Mouse (Mus musculus): Measurements from ENCODE around the gene Cbl. TPM values are rescaled to one million over a fixed set of nuclear protein-coding genes. Genes with fewer than 3 reads are reported as not detected.
A peak's percentile ranks its signal among the peaks of the same experiment; 100 is the strongest.

Gene Cbl
- polyA plus RNA-seq, 1 experiment from 2014 or later = 22.5 TPM

GRCm38 (mm10) chr9:44238501-44239190 lies 4.8 kb upstream of the Cbl start:
- Histone ChIP-seq H3K27me3 (no peaks in the 10 kb centered on the region), H3K4me3 (no peak overlapping the region), H3K4me2 (no peak overlapping the region), H3K27ac (replicated peaks) (no peak overlapping the region), H3K4me1 (replicated peaks) (peaks cover 10% of the 10 kb centered on the region), H3K36me3 (no peaks in the 10 kb centered on the region), H3K9ac (no peak overlapping the region), H3K9me3 (no peaks in the 10 kb centered on the region)
- 83% methylated on average over 17 of the region's 17 CpGs for WGBS
- no peak for ATAC-seq (ENCODE audit: low FRiP score, low read depth)

- Histone ChIP-seq H3K4me1 (replicated peaks) (peaks cover 18% of the 10 kb centered on the region), H3K9me3 (no peaks in the 10 kb centered on the region), H3K9ac (no peak overlapping the region), H3K27ac (replicated peaks) (no peak overlapping the region), H3K27me3 (no peaks in the 10 kb centered on the region), H3K4me3 (no peak overlapping the region), H3K4me2 (no peak overlapping the region), H3K36me3 (no peaks in the 10 kb centered on the region)
- ATAC-seq (ENCODE audit: low FRiP score, low read depth) = no peak
- 82% methylated on average over 4 of the region's 4 CpGs for WGBS
Observed at GRCm38 (mm10) chr9:44237128-44237527, 3.3 kb upstream of the Cbl start.

GRCm38 (mm10) chr9:44236601-44237000 lies 2.8 kb upstream of the Cbl start:
- 63% methylated on average over 4 of the region's 4 CpGs for WGBS
- H3K36me3 ChIP-seq = no peaks in the 10 kb centered on the region
- H3K27ac ChIP-seq (replicated peaks) = no peak overlapping the region
- no peak overlapping the region for H3K4me2 ChIP-seq
- H3K9ac ChIP-seq = no peak overlapping the region
- no peaks in the 10 kb centered on the region for H3K27me3 ChIP-seq
- no peak for ATAC-seq (ENCODE audit: low FRiP score, low read depth)
- H3K9me3 ChIP-seq = no peaks in the 10 kb centered on the region
- no peak overlapping the region for H3K4me3 ChIP-seq
- peaks cover 23% of the 10 kb centered on the region for H3K4me1 ChIP-seq (replicated peaks)

GRCm38 (mm10) chr9:44234479-44235427 lies 904 bp upstream of the Cbl start:
- H3K4me2 ChIP-seq = peak overlapping the region; percentile 52
- H3K9me3 ChIP-seq = no peaks in the 10 kb centered on the region
- peak overlapping the region; percentile 49 for H3K27ac ChIP-seq (replicated peaks)
- 28% methylated on average over 19 of the region's 19 CpGs for WGBS
- no peaks in the 10 kb centered on the region for H3K27me3 ChIP-seq
- H3K4me1 ChIP-seq (replicated peaks) = peaks cover 34% of the 10 kb centered on the region
- ATAC-seq (ENCODE audit: low FRiP score, low read depth) = 0 out of 2 replicates have a peak, but pooled peaks have one; percentile 13
- H3K36me3 ChIP-seq = no peaks in the 10 kb centered on the region
- peak overlapping the region; percentile 30 for H3K9ac ChIP-seq
- peak overlapping the region; percentile 87 for H3K4me3 ChIP-seq

GRCm38 (mm10) chr9:44233021-44233801 lies 638 bp downstream of the Cbl start:
- under 1% methylated on average over 40 of the region's 40 CpGs for WGBS
- peak overlapping the region; percentile 87 for H3K4me3 ChIP-seq
- H3K4me1 ChIP-seq (replicated peaks) = peaks cover 31% of the 10 kb centered on the region
- H3K9ac ChIP-seq = peak overlapping the region; percentile 86
- no peaks in the 10 kb centered on the region for H3K36me3 ChIP-seq
- H3K9me3 ChIP-seq = no peaks in the 10 kb centered on the region
- peak overlapping the region; percentile 64 for H3K4me2 ChIP-seq
- no peaks in the 10 kb centered on the region for H3K27me3 ChIP-seq
- ATAC-seq (ENCODE audit: low FRiP score, low read depth) = peak; percentile 80
- H3K27ac ChIP-seq (replicated peaks) = peak overlapping the region; percentile 97

- Histone ChIP-seq H3K27me3 (no peaks in the 10 kb centered on the region), H3K4me2 (peak overlapping the region; percentile 64), H3K27ac (replicated peaks) (no peak overlapping the region), H3K4me3 (peak overlapping the region; percentile 87), H3K36me3 (no peaks in the 10 kb centered on the region), H3K4me1 (replicated peaks) (peaks cover 31% of the 10 kb centered on the region), H3K9ac (0 out of 2 replicates have a peak overlapping the region, but pooled peaks have one; percentile 12), H3K9me3 (no peaks in the 10 kb centered on the region)
- no peak for ATAC-seq (ENCODE audit: low FRiP score, low read depth)
Observed at GRCm38 (mm10) chr9:44231609-44232008, 2.2 kb downstream of the Cbl start.

- no peak overlapping the region for H3K9ac ChIP-seq
- H3K4me1 ChIP-seq (replicated peaks) = peaks cover 17% of the 10 kb centered on the region
- no peak overlapping the region for H3K4me2 ChIP-seq
- no peak overlapping the region for H3K4me3 ChIP-seq
- no peaks in the 10 kb centered on the region for H3K9me3 ChIP-seq
- H3K36me3 ChIP-seq = no peaks in the 10 kb centered on the region
- H3K27me3 ChIP-seq = no peaks in the 10 kb centered on the region
- 46% methylated on average over 6 of the region's 6 CpGs for WGBS
- no peak overlapping the region for H3K27ac ChIP-seq (replicated peaks)
- no peak for ATAC-seq (ENCODE audit: low FRiP score, low read depth)
Observed at GRCm38 (mm10) chr9:44225993-44226392, 7.9 kb downstream of the Cbl start.

GRCm38 (mm10) chr9:44213538-44213937 lies 20.3 kb downstream of the Cbl start:
- Histone ChIP-seq H3K27me3 (no peaks in the 10 kb centered on the region), H3K4me3 (no peak overlapping the region), H3K9me3 (no peaks in the 10 kb centered on the region), H3K4me2 (no peak overlapping the region), H3K27ac (replicated peaks) (no peak overlapping the region; the same call in 1 of the 2 replicates), H3K36me3 (peaks cover 3% of the 10 kb centered on the region; the same call in 1 of the 2 replicates), H3K4me1 (replicated peaks) (no peaks in the 10 kb centered on the region), H3K9ac (no peak overlapping the region)
- WGBS = 96% methylated on average over 14 of the region's 14 CpGs
- no peak for ATAC-seq (ENCODE audit: low FRiP score, low read depth)

- ATAC-seq (ENCODE audit: low FRiP score, low read depth) = no peak
- Histone ChIP-seq H3K4me2 (no peak overlapping the region), H3K36me3 (peaks cover 3% of the 10 kb centered on the region; the same call in 1 of the 2 replicates), H3K27me3 (no peaks in the 10 kb centered on the region), H3K9ac (no peak overlapping the region), H3K9me3 (no peaks in the 10 kb centered on the region), H3K4me1 (replicated peaks) (no peaks in the 10 kb centered on the region), H3K27ac (replicated peaks) (no peak overlapping the region), H3K4me3 (no peak overlapping the region)
- WGBS = 96% methylated on average over 4 of the region's 4 CpGs
Observed at GRCm38 (mm10) chr9:44212406-44212805, 21.4 kb downstream of the Cbl start.

- 95% methylated on average over 4 of the region's 4 CpGs for WGBS
- H3K9ac ChIP-seq = no peak overlapping the region
- no peak for ATAC-seq (ENCODE audit: low FRiP score, low read depth)
- no peaks in the 10 kb centered on the region for H3K4me1 ChIP-seq (replicated peaks)
- H3K9me3 ChIP-seq = no peaks in the 10 kb centered on the region
- peaks cover 3% of the 10 kb centered on the region; the same call in 1 of the 2 replicates for H3K36me3 ChIP-seq
- no peak overlapping the region for H3K27ac ChIP-seq (replicated peaks)
- H3K27me3 ChIP-seq = no peaks in the 10 kb centered on the region
- H3K4me3 ChIP-seq = no peak overlapping the region
- H3K4me2 ChIP-seq = no peak overlapping the region
Observed at GRCm38 (mm10) chr9:44209416-44209815, 24.4 kb downstream of the Cbl start.

GRCm38 (mm10) chr9:44207840-44208239 lies 26.0 kb downstream of the Cbl start:
- ATAC-seq (ENCODE audit: low FRiP score, low read depth) = no peak
- Histone ChIP-seq H3K27me3 (no peaks in the 10 kb centered on the region), H3K4me3 (no peak overlapping the region), H3K9ac (no peak overlapping the region), H3K9me3 (no peaks in the 10 kb centered on the region), H3K4me2 (no peak overlapping the region), H3K4me1 (replicated peaks) (no peaks in the 10 kb centered on the region), H3K27ac (replicated peaks) (no peak overlapping the region), H3K36me3 (peaks cover 3% of the 10 kb centered on the region; the same call in 1 of the 2 replicates)
- 96% methylated on average over 2 of the region's 2 CpGs for WGBS

All from hindbrain, embryonic 15.5 days (tissue).